Mouse (Mus musculus): ENCODE measurements around the gene Gm10643. TPM values are rescaled to one million over a fixed set of nuclear protein-coding genes. Genes with fewer than 3 reads are reported as not detected.

Gm10643 gene
- 1 to 10 TPM; 1.1 to 2.1 TPM for total RNA-seq (2023)

DNA sequence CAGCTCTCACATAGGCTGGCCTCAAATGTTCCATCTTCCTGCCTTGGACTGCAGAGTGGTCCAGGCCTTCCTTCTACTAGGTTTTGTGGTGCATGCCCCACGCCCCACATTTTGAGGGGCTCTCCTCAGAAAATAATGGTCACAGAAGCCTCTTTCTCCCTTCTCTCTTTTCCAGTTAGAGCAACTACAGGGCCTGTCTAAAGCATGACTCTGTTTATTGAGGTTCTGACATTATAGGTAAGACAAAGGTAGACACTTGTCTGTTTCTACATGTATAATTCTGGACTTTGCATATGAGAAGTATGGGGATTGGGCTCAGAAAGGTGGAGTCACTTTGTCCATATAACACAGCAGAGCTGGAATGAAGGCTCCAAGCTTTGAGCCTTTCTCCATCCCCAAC lies at the start of gene Gm10643:
Gm10643 (minus strand) TSS at position 101 of the 400 bp plus-strand sequence.

DNA sequence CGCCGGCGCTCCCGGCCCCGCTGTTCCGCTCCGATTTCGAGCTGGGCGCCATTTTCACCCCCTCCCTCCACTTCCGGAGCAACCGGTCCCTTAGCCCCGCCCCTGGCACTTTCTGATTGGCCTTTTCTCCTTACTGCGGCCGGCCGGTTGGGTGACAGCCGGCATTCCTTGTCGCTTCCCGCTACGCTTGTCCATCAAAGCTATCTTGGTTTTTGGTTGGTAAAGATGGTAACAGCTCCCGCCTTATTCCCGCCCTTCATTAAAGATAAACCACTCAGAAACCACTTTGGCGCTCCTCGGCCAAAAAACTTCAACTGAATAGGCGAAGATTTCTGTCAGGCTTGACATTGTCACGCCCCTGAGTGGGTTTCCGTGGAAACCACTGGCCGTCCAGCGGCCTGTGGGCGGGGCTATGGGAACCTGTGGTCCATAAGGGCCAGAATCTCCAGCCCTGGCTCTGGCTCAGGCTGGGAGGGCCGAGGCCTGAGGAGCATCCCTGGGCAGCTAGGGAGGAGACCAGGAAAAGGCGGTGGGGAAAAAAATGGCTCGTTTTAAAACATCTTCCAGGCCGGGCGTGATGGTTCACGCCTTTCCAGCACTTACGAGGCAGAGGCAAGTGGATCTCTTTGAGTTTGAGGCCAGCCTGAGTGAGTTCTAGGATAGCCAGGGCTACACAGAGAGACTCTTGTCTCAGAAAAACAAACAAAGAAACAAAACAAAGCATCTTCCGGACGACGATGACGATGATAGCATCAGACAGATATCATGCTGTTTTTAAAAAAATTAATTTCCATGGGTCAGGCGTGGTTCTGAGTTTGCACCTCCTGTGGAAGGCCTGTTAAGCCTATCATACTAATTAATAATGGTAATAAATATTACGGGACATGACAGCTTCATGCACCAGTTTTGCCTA lies 40.0 kb upstream of the Gm10643 start, which contains the start of gene Dcaf15:
Dcaf15 (minus strand) TSS at position 72 of the 913 bp plus-strand sequence.

DNA sequence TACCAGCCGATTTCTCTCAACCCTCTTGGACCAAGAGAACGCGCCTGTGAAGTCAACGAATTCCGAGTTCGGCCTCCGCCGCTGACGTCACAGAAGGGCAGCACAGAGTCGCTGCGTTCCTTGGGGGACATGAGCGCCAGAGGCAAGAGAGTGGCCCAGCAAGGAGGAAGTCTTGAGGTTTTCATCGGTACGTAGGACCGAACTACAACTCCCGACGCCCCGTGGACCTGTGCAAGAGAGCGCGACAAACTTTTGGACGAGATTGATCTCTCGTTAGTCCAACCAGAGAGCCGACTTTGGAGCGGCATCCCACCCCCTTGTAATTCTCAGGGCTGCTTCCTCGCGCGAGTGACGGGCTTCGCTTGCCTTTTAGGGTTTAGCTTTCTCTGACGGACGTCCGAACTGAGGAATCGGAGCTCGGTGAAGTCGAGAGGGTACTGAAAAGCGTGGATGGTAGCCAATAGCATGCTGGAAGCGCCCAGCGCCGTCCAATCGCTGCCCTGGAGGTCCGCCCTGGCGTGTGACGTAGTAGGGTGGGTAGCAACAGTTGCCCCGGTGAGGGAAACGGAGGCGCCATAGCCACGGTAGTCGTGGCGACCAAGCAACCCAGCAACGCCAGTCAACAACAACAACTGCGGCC lies 1.5 kb upstream of the Gm10643 start, which contains the start of gene Rfx1:
Rfx1 (plus strand) TSS at position 544 of the 640 bp plus-strand sequence.

DNA sequence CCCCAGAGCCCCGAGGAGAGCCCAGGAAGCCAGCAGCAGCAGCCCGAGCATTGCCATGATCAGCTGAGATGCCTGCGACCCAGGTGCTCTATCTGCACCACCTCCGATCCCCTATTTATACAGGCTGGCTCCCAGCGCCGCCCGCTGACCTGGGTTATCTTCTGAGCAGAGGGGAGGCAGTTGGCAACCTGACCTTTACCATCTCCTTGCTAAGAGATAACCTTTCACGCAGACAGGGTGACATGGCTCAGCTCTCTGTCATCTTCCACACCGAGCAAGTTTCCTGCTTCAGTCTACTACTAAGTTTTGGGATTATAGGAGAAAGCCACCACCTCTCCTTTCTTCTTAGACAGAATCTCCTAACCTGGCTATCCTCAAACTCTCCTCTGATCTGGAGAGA lies 20.0 kb downstream of the Gm10643 start, which contains the start of gene Rln3:
Rln3 (minus strand) TSS at position 101 of the 400 bp plus-strand sequence.

DNA sequence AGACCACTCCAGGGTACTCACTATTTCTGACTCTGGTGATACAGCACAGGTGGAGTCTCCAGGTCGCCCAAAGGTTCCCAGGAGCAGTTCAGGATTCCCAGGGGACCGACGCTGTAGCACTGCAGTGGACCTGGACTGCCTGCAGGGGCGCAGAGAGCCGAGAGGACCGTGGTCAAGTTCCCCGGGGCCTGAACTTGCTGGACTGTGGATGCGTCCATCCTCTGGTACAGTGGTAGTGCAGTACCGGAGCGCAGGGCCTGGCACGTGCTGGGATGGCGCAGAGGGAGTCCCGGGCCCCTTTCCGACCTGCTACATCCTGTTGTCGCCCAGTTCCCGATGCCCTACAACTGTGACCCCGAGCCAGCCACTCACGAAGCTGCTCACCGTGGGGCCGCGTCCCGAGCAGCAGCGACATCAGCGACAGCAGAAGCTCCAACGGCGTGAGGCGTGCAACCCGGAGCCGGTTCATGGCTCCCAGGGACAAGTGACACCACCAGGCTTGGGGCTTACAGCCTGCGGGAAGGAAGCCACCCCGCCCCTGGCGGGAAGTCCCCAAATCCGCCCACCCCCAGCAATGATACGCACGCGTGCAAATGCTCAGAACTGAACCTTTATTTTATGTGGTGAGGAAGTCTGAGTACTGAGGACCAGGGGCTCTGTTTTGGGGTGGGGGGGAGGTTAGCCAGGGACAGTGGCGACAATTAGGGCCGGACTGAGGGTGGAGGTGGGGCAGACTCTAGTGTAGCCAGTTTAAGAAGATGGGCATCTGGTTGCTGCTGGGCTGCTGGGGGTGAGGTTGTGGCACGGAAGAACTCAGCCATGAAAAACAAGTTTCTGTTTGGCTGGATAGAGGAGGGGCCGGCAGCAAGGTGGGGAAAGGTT lies 22.6 kb downstream of the Gm10643 start, which contains the start of gene Il27ra:
Il27ra (minus strand) TSS at position 524 of the 882 bp plus-strand sequence.

DNA sequence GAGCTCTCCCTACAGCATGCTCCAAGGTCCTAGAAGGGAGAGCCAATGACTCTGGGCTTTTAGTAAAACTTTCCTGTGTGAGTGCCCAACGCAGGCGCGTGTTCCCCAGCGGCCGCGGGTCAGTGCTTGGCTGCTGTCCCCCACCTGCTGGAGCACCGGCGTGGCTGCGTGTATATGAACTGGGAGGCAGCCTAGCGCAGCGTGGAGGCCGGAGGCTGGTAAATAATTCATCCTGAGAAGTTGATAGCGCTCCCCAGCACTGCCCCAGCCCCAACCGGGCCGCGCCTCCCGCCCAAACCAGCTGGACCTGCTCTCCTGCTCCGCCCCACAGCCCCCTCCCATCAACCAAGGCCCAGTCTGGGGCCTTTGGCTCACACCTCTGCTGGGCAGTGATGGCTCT lies 43.8 kb downstream of the Gm10643 start, which contains the start of gene Palm3:
Palm3 (plus strand) TSS at position 376 of the 400 bp plus-strand sequence.

Other genes starting within 250 kb of the Gm10643 start
- 1 to 10 TPM; 2.0 to 2.1 TPM for gene Adgrl1, start 165.0 kb downstream of the Gm10643 start, total RNA-seq (2023)
- under 1 TPM; 0.18 to 0.39 TPM for gene Gm10644, start 109.9 kb downstream of the Gm10643 start, total RNA-seq (2023)
- 1 to 10 TPM; 1.5 to 2.7 TPM for gene Asf1b, start 109.6 kb downstream of the Gm10643 start, total RNA-seq (2023)
- 10 to 100 TPM; 37.3 to 41.3 TPM for gene Prkaca, start 92.1 kb downstream of the Gm10643 start, total RNA-seq (2023)
- 10 to 100 TPM; 55.2 to 55.6 TPM for gene Samd1, start 67.5 kb downstream of the Gm10643 start, total RNA-seq (2023)
- gene 1700067K01Rik, start 63.6 kb downstream of the Gm10643 start, total RNA-seq (2023), result under 1 TPM; 0.39 to 0.55 TPM
- not detected for gene 2210011C24Rik, start 53.0 kb downstream of the Gm10643 start, total RNA-seq (2023)
- not detected for gene Palm3, start 43.7 kb downstream of the Gm10643 start, total RNA-seq (2023)
- gene Il27ra, start 22.5 kb downstream of the Gm10643 start, total RNA-seq (2023), result 10 to 100 TPM; 13.8 to 15.3 TPM
- gene Rln3, start 20.1 kb downstream of the Gm10643 start, total RNA-seq (2023), result not detected
- 10 to 100 TPM; 57.0 to 63.2 TPM for gene Rfx1, start 1.7 kb upstream of the Gm10643 start, total RNA-seq (2023)
- gene Dcaf15, start 39.6 kb upstream of the Gm10643 start, total RNA-seq (2023), result 10 to 100 TPM; 30.4 to 30.5 TPM
- 1 to 10 TPM in 1 of 2 experiments, under 1 TPM in 1; 0.39 to 1.0 TPM for gene Podnl1, start 60.9 kb upstream of the Gm10643 start, total RNA-seq (2023)
- gene Cc2d1a, start 82.8 kb upstream of the Gm10643 start, total RNA-seq (2023), result 10 to 100 TPM; 23.8 to 30.1 TPM
- gene 4930432K21Rik, start 82.9 kb upstream of the Gm10643 start, total RNA-seq (2023), result not detected
- gene Nanos3, start 120.1 kb upstream of the Gm10643 start, total RNA-seq (2023), result not detected
- 10 to 100 TPM; 46.3 to 48.9 TPM for gene Zswim4, start 171.9 kb upstream of the Gm10643 start, total RNA-seq (2023)
- gene D8Ertd738e, start 184.6 kb upstream of the Gm10643 start, total RNA-seq (2023), result 100 to 1,000 TPM; 218 to 227 TPM
- gene Mri1, start 192.2 kb upstream of the Gm10643 start, total RNA-seq (2023), result 10 to 100 TPM; 16.5 to 18.9 TPM
- 10 to 100 TPM; 17.1 to 21.0 TPM for gene Ccdc130, start 205.2 kb upstream of the Gm10643 start, total RNA-seq (2023)

Measured in monocyte, adult 59 days (primary cell).